Mouse (Mus musculus) MEL (cell line): ENCODE data around the gene Tepp. TPM values are rescaled to one million over a fixed set of nuclear protein-coding genes. Genes with fewer than 3 reads are reported as not detected.

Experiments used
- DNase-seq: peaks from one replicate; pipeline ENCODE4 v3.0.0; 2011; ENCODE audit warnings: low read depth, low spot score
- H3K27ac ChIP-seq: 2 replicates; pipeline ENCODE4 v1.5.1; 2012; ENCODE audit warnings: low read depth, mild to moderate bottlenecking, control low read depth, low read length, moderate library complexity; ENCODE audit not compliant: control insufficient read depth
- H3K27me3 ChIP-seq, 2 experiments: fragments of 150-350 bp in 1 of 2; sonication (generic) in 1 of 2; 2 replicates each; pipeline ENCODE4 v1.6.1; 2012; ENCODE audit warnings: low read length in 2 of 2, mild to moderate bottlenecking in 2 of 2, improper control_type of control experiment in 1 of 2, moderate library complexity in 1 of 2; ENCODE audit not compliant: insufficient read depth in 2 of 2, control insufficient read depth in 1 of 2
- H3K36me3 ChIP-seq, 2 experiments: 2 replicates each; pipeline ENCODE4 v1.6.1; 2012 to 2014; ENCODE audit warnings: low read length in 2 of 2, improper control_type of control experiment in 1 of 2, inconsistent platforms in 1 of 2, mild to moderate bottlenecking in 1 of 2; ENCODE audit not compliant: insufficient read depth in 2 of 2, control insufficient read depth in 1 of 2
- H3K4me1 ChIP-seq, 2 experiments: fragments of 150-350 bp in 1 of 2; sonication (generic) in 1 of 2; 2 replicates each; pipeline ENCODE4 v1.6.1; 2012; ENCODE audit warnings: low read length in 2 of 2, improper control_type of control experiment in 1 of 2, mild to moderate bottlenecking in 1 of 2; ENCODE audit not compliant: insufficient read depth in 2 of 2, control insufficient read depth in 1 of 2
- H3K4me3 ChIP-seq, 2 experiments: fragments of 150-350 bp in 1 of 2; sonication (generic) in 1 of 2; 2 replicates each; pipeline ENCODE4 v1.5.1; 2012; ENCODE audit warnings: low read depth in 2 of 2, low read length in 2 of 2, mild to moderate bottlenecking in 2 of 2, moderate library complexity in 2 of 2, control low read depth in 1 of 2, improper control_type of control experiment in 1 of 2; ENCODE audit not compliant: control insufficient read depth in 1 of 2, insufficient read depth in 1 of 2
- H3K79me2 ChIP-seq: 2 replicates; pipeline ENCODE4 v1.6.1; 2012; ENCODE audit warnings: mild to moderate bottlenecking, low read length, moderate library complexity; ENCODE audit not compliant: control insufficient read depth, poor library complexity, insufficient read depth
- H3K9ac ChIP-seq: 2 replicates; pipeline ENCODE4 v1.6.1; 2012; ENCODE audit warnings: low read depth, mild to moderate bottlenecking, control low read depth, low read length, moderate library complexity; ENCODE audit not compliant: control insufficient read depth, poor library complexity, severe bottlenecking
- H3K9me3 ChIP-seq: fragments of 150-350 bp; sonication (generic); replicated peaks from 2 replicates; pipeline ENCODE4 v1.6.1; 2012; ENCODE audit warnings: mild to moderate bottlenecking, low read length, improper control_type of control experiment, moderate library complexity; ENCODE audit not compliant: insufficient read depth
- BHLHE40 ChIP-seq: IDR thresholded peaks from 2 replicates; pipeline ENCODE4 v1.6.1; 2012; ENCODE audit warnings: low read depth, mild to moderate bottlenecking, inconsistent platforms, low read length, improper control_type of control experiment, borderline replicate concordance
- CHD1 ChIP-seq: IDR thresholded peaks from 2 replicates; pipeline ENCODE4 v1.6.1; 2012; ENCODE audit warnings: low read depth, mild to moderate bottlenecking, inconsistent platforms, low read length, improper control_type of control experiment
- CTCF ChIP-seq, 3 experiments: IDR thresholded peaks in 2 of 3; conservative IDR thresholded peaks in 1 of 3; 2 replicates each; pipeline ENCODE4 v1.5.1; 2011 to 2012; ENCODE audit warnings: low read length in 3 of 3, low read depth in 2 of 3, mild to moderate bottlenecking in 2 of 3, improper control_type of control experiment in 1 of 3, inconsistent platforms in 1 of 3, mixed read lengths in 1 of 3, moderate library complexity in 1 of 3; ENCODE audit not compliant: control insufficient read depth in 1 of 3, insufficient read depth in 1 of 3, poor library complexity in 1 of 3, severe bottlenecking in 1 of 3
- EP300 ChIP-seq, 2 experiments: IDR thresholded peaks; 2 replicates each; pipeline ENCODE4 v1.6.1; 2011; ENCODE audit warnings: improper control_type of control experiment in 2 of 2, low read length in 2 of 2, low read depth in 1 of 2, mild to moderate bottlenecking in 1 of 2
- ETS1 ChIP-seq: IDR thresholded peaks from 2 replicates; pipeline ENCODE4 v1.6.1; 2012; ENCODE audit warnings: low read depth, mild to moderate bottlenecking, inconsistent platforms, low read length, improper control_type of control experiment, moderate library complexity
- GABPA ChIP-seq: IDR thresholded peaks from 2 replicates; pipeline ENCODE4 v1.6.1; 2012; ENCODE audit warnings: low read depth, mild to moderate bottlenecking, inconsistent platforms, low read length, improper control_type of control experiment, moderate library complexity
- JUND ChIP-seq: IDR thresholded peaks from 2 replicates; pipeline ENCODE4 v1.6.1; 2011; ENCODE audit warnings: low read depth, mild to moderate bottlenecking, improper control_type of control experiment, low read length
- KAT2A ChIP-seq: conservative IDR thresholded peaks from 2 replicates; pipeline ENCODE4 v1.6.1; 2012; ENCODE audit warnings: low read depth, low read length, improper control_type of control experiment, inconsistent platforms
- MAX ChIP-seq: IDR thresholded peaks from 2 replicates; pipeline ENCODE4 v1.6.1; 2011; ENCODE audit warnings: low read length, improper control_type of control experiment
- MAZ ChIP-seq: IDR thresholded peaks from 2 replicates; pipeline ENCODE4 v1.6.1; 2012; ENCODE audit warnings: low read depth, mild to moderate bottlenecking, inconsistent platforms, low read length, improper control_type of control experiment
- MEF2A ChIP-seq: IDR thresholded peaks from 2 replicates; pipeline ENCODE4 v1.6.1; 2014; ENCODE audit warnings: low read depth, mild to moderate bottlenecking, inconsistent platforms, low read length, improper control_type of control experiment; ENCODE audit not compliant: poor library complexity, insufficient replicate concordance, severe bottlenecking; ENCODE audit errors: extremely low read depth
- MXI1 ChIP-seq: IDR thresholded peaks from 2 replicates; pipeline ENCODE4 v1.6.1; 2011; ENCODE audit warnings: mild to moderate bottlenecking, low read depth, low read length, improper control_type of control experiment
- MYB ChIP-seq: IDR thresholded peaks from 2 replicates; pipeline ENCODE4 v1.6.1; 2011; ENCODE audit warnings: mild to moderate bottlenecking, low read depth, low read length, improper control_type of control experiment
- MYC ChIP-seq: IDR thresholded peaks from 2 replicates; pipeline ENCODE4 v1.6.1; 2011; ENCODE audit warnings: low read depth, mild to moderate bottlenecking, low read length, improper control_type of control experiment, moderate library complexity
- NELFE ChIP-seq: IDR thresholded peaks from 2 replicates; pipeline ENCODE4 v1.6.1; 2011; ENCODE audit warnings: low read depth, low read length, improper control_type of control experiment
- NRF1 ChIP-seq: IDR thresholded peaks from 2 replicates; pipeline ENCODE4 v1.6.1; 2014; ENCODE audit warnings: low read depth, mild to moderate bottlenecking, inconsistent platforms, low read length, improper control_type of control experiment, moderate library complexity; ENCODE audit not compliant: poor library complexity, insufficient read depth, severe bottlenecking
- POLR2AphosphoS2 ChIP-seq: IDR thresholded peaks from 2 replicates; pipeline ENCODE4 v1.6.1; 2011; ENCODE audit warnings: low read length, improper control_type of control experiment
- POLR2AphosphoS5 ChIP-seq: IDR thresholded peaks from 2 replicates; pipeline ENCODE4 v1.6.1; 2012; ENCODE audit warnings: low read depth, borderline replicate concordance, mild to moderate bottlenecking, inconsistent platforms, low read length, moderate library complexity, mixed read lengths
- RAD21 ChIP-seq: IDR thresholded peaks from 2 replicates; pipeline ENCODE4 v1.6.1; 2011; ENCODE audit warnings: mild to moderate bottlenecking, low read depth, low read length, improper control_type of control experiment
- SIN3A ChIP-seq: IDR thresholded peaks from 2 replicates; pipeline ENCODE4 v1.6.1; 2012; ENCODE audit warnings: low read length, improper control_type of control experiment, inconsistent platforms
- SMC3 ChIP-seq: IDR thresholded peaks from 2 replicates; pipeline ENCODE4 v1.6.1; 2011; ENCODE audit warnings: low read depth, low read length, improper control_type of control experiment
- TAL1 ChIP-seq: IDR thresholded peaks from 2 replicates; pipeline ENCODE4 v1.6.1; 2012; ENCODE audit warnings: mild to moderate bottlenecking, inconsistent platforms, low read length, moderate library complexity, mixed read lengths
- TBP ChIP-seq: IDR thresholded peaks from 2 replicates; pipeline ENCODE4 v1.8.0; 2011; ENCODE audit warnings: low read depth, low read length, improper control_type of control experiment
- TCF12 ChIP-seq: IDR thresholded peaks from 2 replicates; pipeline ENCODE4 v1.6.1; 2014; ENCODE audit warnings: low read depth, mild to moderate bottlenecking, inconsistent platforms, low read length, improper control_type of control experiment, moderate library complexity
- USF2 ChIP-seq, 2 experiments: IDR thresholded peaks; 2 replicates each; pipeline ENCODE4 v1.6.1; 2011 to 2012; ENCODE audit warnings: improper control_type of control experiment in 2 of 2, low read length in 2 of 2, borderline replicate concordance in 1 of 2, inconsistent platforms in 1 of 2, low read depth in 1 of 2, mild to moderate bottlenecking in 1 of 2; ENCODE audit not compliant: insufficient read depth in 1 of 2
- ZC3H11A ChIP-seq: IDR thresholded peaks from 2 replicates; pipeline ENCODE4 v1.6.1; 2012; ENCODE audit warnings: low read depth, mild to moderate bottlenecking, inconsistent platforms, low read length, improper control_type of control experiment
- ZMIZ1 ChIP-seq: IDR thresholded peaks from 2 replicates; pipeline ENCODE4 v1.6.1; 2012; ENCODE audit warnings: low read depth, mild to moderate bottlenecking, inconsistent platforms, low read length, improper control_type of control experiment, moderate library complexity
- ZNF384 ChIP-seq: IDR thresholded peaks from 2 replicates; pipeline ENCODE4 v1.6.1; 2012; ENCODE audit warnings: low read depth, mild to moderate bottlenecking, inconsistent platforms, low read length, improper control_type of control experiment
- polyA plus RNA-seq, 2 experiments: library from polyadenylated mRNA; stranded (reverse) in 1 of 2; unstranded in 1 of 2; fragments of >175 nt in 1 of 2; fragments of >200 nt in 1 of 2; gene quantifications; 2 replicates each; pipeline versions ENCODE4 v1.2.1 to v1.2.4; 2012; ENCODE audit warnings: low replicate concordance in 2 of 2, low read depth in 1 of 2; ENCODE audit not compliant: insufficient read length in 2 of 2, insufficient read depth in 1 of 2, missing spikeins in 1 of 2
- total RNA-seq: library from RNA; depleted of rRNA; stranded (reverse); fragments of 300-350 nt; gene quantifications from 2 replicates; pipeline ENCODE4 v1.2.3, GENCODE M21; 2012

The Tepp gene
- total and polyA plus RNA-seq, 3 experiments: not detected

DNA sequence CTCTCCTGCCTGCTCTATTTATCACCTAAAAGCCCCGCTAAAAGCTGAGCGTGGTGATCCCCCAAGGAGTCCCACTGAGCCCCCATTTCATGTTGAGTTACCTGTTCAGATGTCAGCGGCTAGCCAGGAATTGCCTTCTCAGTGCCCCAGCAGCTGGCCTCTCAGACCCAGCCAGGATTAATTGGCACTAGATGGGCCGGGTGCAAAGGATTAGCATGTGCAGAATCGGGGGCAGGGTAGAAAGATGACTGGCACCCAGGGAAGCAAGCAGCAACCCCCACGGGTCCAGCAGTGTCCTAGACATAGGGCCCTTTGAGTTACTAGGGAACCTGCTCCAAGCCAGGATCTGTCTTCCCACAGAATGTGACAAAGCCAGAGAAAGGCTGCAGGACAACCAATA lies 3.9 kb upstream of the Tepp start, which contains the start of gene Cngb1:
TSS of gene Cngb1 (minus strand) at position 155 of the 400 bp plus-strand sequence.
- H3K27ac ChIP-seq: no peak within 1 kb of the TSS
- H3K79me2 ChIP-seq: no peaks in the 10 kb centered on the region
- H3K4me1 ChIP-seq: no peaks in the 10 kb centered on the region
- no peak within 1 kb of the TSS for H3K9ac ChIP-seq
- DNase-seq: no peak
- peaks cover 2 to 11% of the 10 kb centered on the region in 2 experiments; a peak in 2 of 4 replicates for H3K27me3 ChIP-seq
- TF ChIP-seq POLR2AphosphoS2: no peak
- no peak for TF ChIP-seq TAL1
- TF ChIP-seq NRF1: no peak
- TF ChIP-seq ZNF384: no peak
- TF ChIP-seq ZMIZ1: no peak
- TF ChIP-seq KAT2A: no peak
- TF ChIP-seq USF2 (IDR thresholded peaks at IDR 0.05; ENCODE audit: borderline replicate concordance in 1 of 2, insufficient read depth in 1 of 2, low read depth in 1 of 2, low read length in 2 of 2): no peak
- TF ChIP-seq MXI1: no peak
- no peak for TF ChIP-seq TBP
- TF ChIP-seq SMC3: no peak
- no peak for TF ChIP-seq CHD1
- no peak for TF ChIP-seq JUND
- TF ChIP-seq MAZ: no peak
- TF ChIP-seq BHLHE40: no peak
- no peak for TF ChIP-seq MEF2A
- no peak for TF ChIP-seq TCF12
- TF ChIP-seq EP300 (IDR thresholded peaks at IDR 0.05; ENCODE audit: low read depth in 1 of 2, low read length in 2 of 2): no peak
- no peaks in the 10 kb centered on the region for H3K9me3 ChIP-seq
- H3K4me3 ChIP-seq: no peak within 1 kb of the TSS
- H3K36me3 ChIP-seq: no peaks in the 10 kb centered on the region

DNA sequence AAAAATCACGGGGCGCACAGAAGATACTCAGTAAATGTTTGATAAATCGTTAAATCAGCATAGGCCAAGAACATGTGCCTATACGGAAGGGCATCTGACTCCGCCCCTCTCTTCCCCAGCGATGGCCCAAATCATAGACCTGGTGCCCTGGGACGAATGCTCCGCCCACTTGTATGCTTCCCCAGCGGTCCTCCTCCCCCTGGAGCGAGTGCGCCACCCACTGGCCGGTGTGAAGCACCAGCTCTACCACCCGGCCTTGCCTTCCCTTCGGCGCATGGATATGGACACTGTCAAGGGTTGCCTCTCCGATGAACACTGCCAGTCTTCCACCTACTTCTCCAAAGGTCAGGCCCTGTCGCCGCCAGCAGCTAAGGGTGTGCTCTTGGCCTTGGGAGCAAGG lies 2.5 kb downstream of the Tepp start:
- H3K36me3 ChIP-seq: no peaks in the 10 kb centered on the region
- TF ChIP-seq MYB (no peak), GABPA (no peak), NELFE (no peak), ETS1 (no peak), ZC3H11A (no peak), CTCF (IDR thresholded peaks at IDR 0.05 in 2 of 3, conservative IDR thresholded peaks at IDR 0.05 in 1 of 3; ENCODE audit: control insufficient read depth in 1 of 3, insufficient read depth in 1 of 3, low read depth in 2 of 3, low read length in 3 of 3, poor library complexity in 1 of 3, severe bottlenecking in 1 of 3) (peak; percentile 33 to 64 (median 49); a peak in 5 of 6 replicates), BHLHE40 (no peak), SMC3 (no peak), MAZ (no peak), MYC (no peak), MAX (no peak), CHD1 (no peak), RAD21 (peak; percentile 28), SIN3A (no peak), EP300 (IDR thresholded peaks at IDR 0.05; ENCODE audit: low read depth in 1 of 2, low read length in 2 of 2) (no peak), POLR2AphosphoS5 (no peak)
- no peak overlapping the region for H3K9ac ChIP-seq
- H3K27me3 ChIP-seq: 0 out of 4 replicates have a peak, but pooled peaks cover 2 to 3% of the 10 kb centered on the region in 2 experiments
- no peaks in the 10 kb centered on the region for H3K79me2 ChIP-seq
- DNase-seq: peak; percentile 14
- no peak overlapping the region for H3K4me3 ChIP-seq
- H3K9me3 ChIP-seq: no peaks in the 10 kb centered on the region
- H3K4me1 ChIP-seq: no peaks in the 10 kb centered on the region
- H3K27ac ChIP-seq: no peak overlapping the region
